Mouse (Mus musculus): ENCODE measurements around the gene Cldn15. TPM values are rescaled to one million over a fixed set of nuclear protein-coding genes. Genes with fewer than 3 reads are reported as not detected.

The Cldn15 gene
- polyA plus RNA-seq, 1 experiment from 2014 or later: 6.7 TPM

DNA sequence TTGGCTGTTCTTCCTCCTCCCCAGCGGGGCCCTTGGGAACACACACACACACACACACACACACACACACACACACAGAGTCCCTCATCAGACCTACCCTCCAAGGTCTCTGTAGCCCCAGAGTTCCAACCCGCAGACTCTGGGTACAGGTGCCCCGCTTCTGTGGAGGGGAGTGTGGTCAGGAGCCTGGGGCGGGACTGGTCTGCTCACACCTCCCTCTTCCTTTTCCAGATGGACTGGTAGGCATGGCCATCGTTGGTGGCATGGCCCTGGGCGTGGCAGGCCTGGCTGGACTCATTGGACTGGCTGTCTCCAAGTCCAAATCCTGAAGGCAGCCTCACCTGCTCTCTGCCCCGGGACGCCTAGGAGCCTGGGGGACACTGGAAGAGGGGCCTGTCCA is 730 bp upstream of the Cldn15 start:
- no peak overlapping the region for H3K4me3 ChIP-seq (ENCODE audit: low read length)
- peaks cover 19% of the 10 kb centered on the region; the same call in 1 of the 2 replicates for H3K36me3 ChIP-seq (ENCODE audit: control insufficient read depth, insufficient read depth)
- H3K4me2 ChIP-seq (ENCODE audit: low read depth, low read length): no peak overlapping the region

DNA sequence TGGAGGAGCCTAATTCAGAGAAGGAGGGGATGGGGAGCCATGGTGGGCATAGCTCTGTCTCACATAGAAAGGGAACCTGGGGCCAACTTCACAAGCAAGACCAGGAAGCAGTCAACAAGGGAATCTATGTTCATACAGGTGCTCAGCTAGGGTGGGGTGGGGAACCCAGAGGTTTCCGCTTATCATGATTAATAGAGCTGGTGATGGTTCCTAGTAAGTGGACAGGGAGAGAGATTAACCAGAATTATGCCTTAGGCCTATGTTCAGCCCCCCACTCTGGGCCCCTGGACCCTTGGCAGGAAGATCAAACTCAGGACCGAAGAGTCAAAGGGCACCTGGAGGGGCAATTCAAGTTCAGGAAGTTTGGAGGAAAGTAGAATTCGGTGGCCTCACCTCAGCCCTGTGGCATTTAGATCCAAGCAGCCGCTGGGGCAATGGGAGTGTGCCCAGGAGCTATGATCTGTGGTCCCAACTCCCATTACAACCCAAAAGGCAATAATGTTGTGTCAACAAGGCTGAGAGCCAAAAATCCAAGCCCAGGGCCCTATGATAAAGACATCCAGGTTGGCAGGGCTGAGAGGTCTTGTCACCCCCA is 542 bp downstream of the Cldn15 start:
- Histone ChIP-seq H3K9me3 (replicated peaks; ENCODE audit: control insufficient read depth, low read length) (no peaks in the 10 kb centered on the region), H3K27ac (ENCODE audit: low read length) (peak overlapping the region; percentile 80), H3K27me3 (ENCODE audit: control insufficient read depth, insufficient read depth, low read length) (no peaks in the 10 kb centered on the region), H3K4me1 (ENCODE audit: control insufficient read depth, insufficient read depth, low read length) (peaks cover 27% of the 10 kb centered on the region), H3K4me2 (ENCODE audit: low read depth, low read length) (no peak overlapping the region), H3K4me3 (ENCODE audit: low read length) (no peak overlapping the region), H3K9ac (ENCODE audit: low read length) (0 out of 2 replicates have a peak overlapping the region, but pooled peaks have one; percentile 0), H3K36me3 (ENCODE audit: control insufficient read depth, insufficient read depth) (peaks cover 19% of the 10 kb centered on the region; the same call in 1 of the 2 replicates)
- ATAC-seq (replicated peaks; ENCODE audit: extremely low read depth, insufficient read depth, low FRiP score): no peak
- 83% methylated on average over 4 of the region's 4 CpGs for WGBS

More for the DNA sequence above, 730 bp upstream of the Cldn15 start:
- ATAC-seq (replicated peaks; ENCODE audit: extremely low read depth, insufficient read depth, low FRiP score): no peak
- peak overlapping the region; percentile 80 for H3K27ac ChIP-seq (ENCODE audit: low read length)
- peaks cover 30% of the 10 kb centered on the region for H3K4me1 ChIP-seq (ENCODE audit: control insufficient read depth, insufficient read depth, low read length)
- no peaks in the 10 kb centered on the region for H3K9me3 ChIP-seq (replicated peaks; ENCODE audit: control insufficient read depth, low read length)
- WGBS: 91% methylated on average over 7 of the region's 8 CpGs
- H3K9ac ChIP-seq (ENCODE audit: low read length): no peak overlapping the region
- H3K27me3 ChIP-seq (ENCODE audit: control insufficient read depth, insufficient read depth, low read length): no peaks in the 10 kb centered on the region

GRCm38 (mm10) chr5:136967592-136967991 is 1.2 kb downstream of the Cldn15 start:
- no peak overlapping the region for H3K9ac ChIP-seq (ENCODE audit: low read length)
- H3K27ac ChIP-seq (ENCODE audit: low read length): peak overlapping the region; percentile 80
- no peaks in the 10 kb centered on the region for H3K27me3 ChIP-seq (ENCODE audit: control insufficient read depth, insufficient read depth, low read length)
- peaks cover 19% of the 10 kb centered on the region; the same call in 1 of the 2 replicates for H3K36me3 ChIP-seq (ENCODE audit: control insufficient read depth, insufficient read depth)
- ATAC-seq (replicated peaks; ENCODE audit: extremely low read depth, insufficient read depth, low FRiP score): peak; percentile 30; the same call in 1 of the 2 replicates
- peaks cover 27% of the 10 kb centered on the region for H3K4me1 ChIP-seq (ENCODE audit: control insufficient read depth, insufficient read depth, low read length)
- H3K9me3 ChIP-seq (replicated peaks; ENCODE audit: control insufficient read depth, low read length): no peaks in the 10 kb centered on the region
- H3K4me3 ChIP-seq (ENCODE audit: low read length): no peak overlapping the region; the same call in 1 of the 2 replicates
- no peak overlapping the region for H3K4me2 ChIP-seq (ENCODE audit: low read depth, low read length)
- WGBS: 61% methylated on average over 10 of the region's 10 CpGs

- ATAC-seq (replicated peaks; ENCODE audit: extremely low read depth, insufficient read depth, low FRiP score): no peak
- Histone ChIP-seq H3K27me3 (ENCODE audit: control insufficient read depth, insufficient read depth, low read length) (no peaks in the 10 kb centered on the region), H3K9ac (ENCODE audit: low read length) (no peak overlapping the region), H3K4me2 (ENCODE audit: low read depth, low read length) (no peak overlapping the region), H3K9me3 (replicated peaks; ENCODE audit: control insufficient read depth, low read length) (no peaks in the 10 kb centered on the region), H3K36me3 (ENCODE audit: control insufficient read depth, insufficient read depth) (peaks cover 2% of the 10 kb centered on the region; the same call in 1 of the 2 replicates), H3K4me3 (ENCODE audit: low read length) (no peak overlapping the region), H3K4me1 (ENCODE audit: control insufficient read depth, insufficient read depth, low read length) (peaks cover 16% of the 10 kb centered on the region), H3K27ac (ENCODE audit: low read length) (no peak overlapping the region)
- WGBS: 82% methylated on average over 1 of the region's 1 CpGs
Measured at GRCm38 (mm10) chr5:136970703-136971102, 4.3 kb downstream of the Cldn15 start.

DNA sequence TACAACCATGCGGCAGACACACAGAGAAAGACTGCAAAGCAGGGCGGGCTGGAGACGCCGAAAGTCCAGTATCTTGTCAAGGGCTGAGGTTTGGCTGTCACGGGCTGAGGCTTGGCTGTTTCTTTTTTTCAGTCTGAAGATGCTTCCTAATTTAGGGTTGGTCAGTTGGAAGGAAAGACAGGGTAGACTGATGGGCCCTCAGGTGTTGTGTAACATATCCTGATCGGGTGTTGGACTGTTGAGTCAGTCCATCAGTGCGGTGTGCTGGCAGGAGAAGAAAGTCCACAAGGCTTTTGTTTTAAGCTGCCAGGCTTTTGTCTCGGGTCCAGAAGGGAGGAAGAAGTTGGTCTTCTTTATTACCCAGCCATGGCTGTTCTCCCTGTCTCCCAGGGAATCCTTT is 7.3 kb downstream of the Cldn15 start:
- ATAC-seq (replicated peaks; ENCODE audit: extremely low read depth, insufficient read depth, low FRiP score): no peak
- no peaks in the 10 kb centered on the region for H3K9me3 ChIP-seq (replicated peaks; ENCODE audit: control insufficient read depth, low read length)
- 62% methylated on average over 8 of the region's 8 CpGs for WGBS
- H3K4me1 ChIP-seq (ENCODE audit: control insufficient read depth, insufficient read depth, low read length): no peaks in the 10 kb centered on the region
- no peak overlapping the region for H3K27ac ChIP-seq (ENCODE audit: low read length)
- H3K27me3 ChIP-seq (ENCODE audit: control insufficient read depth, insufficient read depth, low read length): no peaks in the 10 kb centered on the region
- H3K4me3 ChIP-seq (ENCODE audit: low read length): no peak overlapping the region
- H3K36me3 ChIP-seq (ENCODE audit: control insufficient read depth, insufficient read depth): no peaks in the 10 kb centered on the region
- H3K9ac ChIP-seq (ENCODE audit: low read length): no peak overlapping the region
- H3K4me2 ChIP-seq (ENCODE audit: low read depth, low read length): no peak overlapping the region

- WGBS: 53% methylated on average over 4 of the region's 4 CpGs
- H3K4me1 ChIP-seq (ENCODE audit: control insufficient read depth, insufficient read depth, low read length): no peaks in the 10 kb centered on the region
- H3K36me3 ChIP-seq (ENCODE audit: control insufficient read depth, insufficient read depth): peaks cover 9% of the 10 kb centered on the region; the same call in 1 of the 2 replicates
- H3K4me2 ChIP-seq (ENCODE audit: low read depth, low read length): no peak overlapping the region
- H3K27ac ChIP-seq (ENCODE audit: low read length): no peak overlapping the region
- H3K27me3 ChIP-seq (ENCODE audit: control insufficient read depth, insufficient read depth, low read length): no peaks in the 10 kb centered on the region
- H3K9me3 ChIP-seq (replicated peaks; ENCODE audit: control insufficient read depth, low read length): no peaks in the 10 kb centered on the region
- no peak overlapping the region for H3K4me3 ChIP-seq (ENCODE audit: low read length)
- no peak for ATAC-seq (replicated peaks; ENCODE audit: extremely low read depth, insufficient read depth, low FRiP score)
- no peak overlapping the region for H3K9ac ChIP-seq (ENCODE audit: low read length)
Measured at GRCm38 (mm10) chr5:136977769-136978168, 11.4 kb downstream of the Cldn15 start.

DNA sequence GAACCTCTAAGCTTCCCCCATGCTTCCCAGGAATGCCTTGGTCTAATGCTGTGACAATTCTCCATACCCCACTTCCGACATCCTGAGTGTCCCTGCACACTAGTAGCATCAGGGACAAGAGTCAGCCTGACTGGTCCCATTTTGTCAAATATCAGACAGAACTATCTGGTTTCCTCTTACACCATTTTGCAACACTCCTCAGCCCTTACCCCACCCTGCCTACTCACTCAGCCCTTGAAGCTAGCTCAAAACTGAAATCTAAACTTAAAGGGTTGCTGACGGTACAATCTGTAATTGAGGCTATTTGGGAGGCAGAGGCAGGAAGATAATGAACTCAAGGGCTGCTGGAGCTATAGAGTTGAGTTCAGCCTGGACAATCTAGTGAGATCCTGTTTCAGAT is 13.3 kb downstream of the Cldn15 start:
- no peak overlapping the region for H3K4me3 ChIP-seq (ENCODE audit: low read length)
- H3K27me3 ChIP-seq (ENCODE audit: control insufficient read depth, insufficient read depth, low read length): no peaks in the 10 kb centered on the region
- WGBS: 71% methylated on average over 2 of the region's 2 CpGs

GRCm38 (mm10) chr5:136980974-136981373 is 14.6 kb downstream of the Cldn15 start:
- no peaks in the 10 kb centered on the region for H3K27me3 ChIP-seq (ENCODE audit: control insufficient read depth, insufficient read depth, low read length)
- H3K9me3 ChIP-seq (replicated peaks; ENCODE audit: control insufficient read depth, low read length): no peaks in the 10 kb centered on the region
- 86% methylated on average over 8 of the region's 8 CpGs for WGBS
- no peak for ATAC-seq (replicated peaks; ENCODE audit: extremely low read depth, insufficient read depth, low FRiP score)
- no peak overlapping the region for H3K9ac ChIP-seq (ENCODE audit: low read length)
- no peak overlapping the region for H3K27ac ChIP-seq (ENCODE audit: low read length)
- H3K36me3 ChIP-seq (ENCODE audit: control insufficient read depth, insufficient read depth): peaks cover 9% of the 10 kb centered on the region; the same call in 1 of the 2 replicates
- H3K4me2 ChIP-seq (ENCODE audit: low read depth, low read length): no peak overlapping the region
- H3K4me3 ChIP-seq (ENCODE audit: low read length): no peak overlapping the region
- H3K4me1 ChIP-seq (ENCODE audit: control insufficient read depth, insufficient read depth, low read length): peaks cover under 1% of the 10 kb centered on the region; the same call in 1 of the 2 replicates

More for the DNA sequence above, 13.3 kb downstream of the Cldn15 start:
- H3K4me1 ChIP-seq (ENCODE audit: control insufficient read depth, insufficient read depth, low read length): no peaks in the 10 kb centered on the region
- H3K9me3 ChIP-seq (replicated peaks; ENCODE audit: control insufficient read depth, low read length): no peaks in the 10 kb centered on the region
- H3K27ac ChIP-seq (ENCODE audit: low read length): no peak overlapping the region
- no peak overlapping the region for H3K4me2 ChIP-seq (ENCODE audit: low read depth, low read length)
- no peak for ATAC-seq (replicated peaks; ENCODE audit: extremely low read depth, insufficient read depth, low FRiP score)
- H3K36me3 ChIP-seq (ENCODE audit: control insufficient read depth, insufficient read depth): peaks cover 9% of the 10 kb centered on the region; the same call in 1 of the 2 replicates
- H3K9ac ChIP-seq (ENCODE audit: low read length): no peak overlapping the region

DNA sequence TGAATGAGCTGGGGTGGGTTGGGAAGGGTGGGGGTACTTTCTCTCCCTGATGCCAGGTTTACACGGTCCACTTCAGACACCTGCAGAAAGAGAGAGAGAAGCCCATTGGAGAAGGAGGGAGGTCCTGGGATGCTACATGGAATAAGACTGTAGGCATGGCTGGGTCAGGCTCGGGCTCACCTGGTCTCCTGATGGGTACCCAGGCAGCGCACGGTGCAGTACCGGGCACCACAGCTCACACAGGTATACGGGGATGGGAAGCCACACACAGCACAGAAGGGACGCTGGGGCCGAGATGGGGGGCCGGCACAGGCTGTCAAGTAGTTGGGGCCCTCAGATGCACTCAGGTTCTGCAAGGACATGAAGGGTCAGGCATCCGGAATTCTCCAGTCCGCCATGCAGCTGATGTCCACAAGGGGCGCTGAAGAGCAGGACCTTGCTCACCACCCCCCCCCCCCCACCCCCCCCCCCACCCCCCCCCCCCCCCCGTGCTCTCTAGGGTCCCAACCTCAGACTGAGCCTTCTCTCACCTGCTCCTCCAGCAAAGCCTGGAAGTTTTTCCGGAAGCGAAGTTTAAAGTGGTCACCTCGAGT is 16.0 kb downstream of the Cldn15 start:
- Histone ChIP-seq H3K36me3 (ENCODE audit: control insufficient read depth, insufficient read depth) (peaks cover 9% of the 10 kb centered on the region; the same call in 1 of the 2 replicates), H3K27me3 (ENCODE audit: control insufficient read depth, insufficient read depth, low read length) (no peaks in the 10 kb centered on the region), H3K9me3 (replicated peaks; ENCODE audit: control insufficient read depth, low read length) (no peaks in the 10 kb centered on the region), H3K9ac (ENCODE audit: low read length) (no peak overlapping the region), H3K4me2 (ENCODE audit: low read depth, low read length) (no peak overlapping the region), H3K27ac (ENCODE audit: low read length) (no peak overlapping the region), H3K4me1 (ENCODE audit: control insufficient read depth, insufficient read depth, low read length) (peaks cover 4% of the 10 kb centered on the region; the same call in 1 of the 2 replicates), H3K4me3 (ENCODE audit: low read length) (no peak overlapping the region)
- ATAC-seq (replicated peaks; ENCODE audit: extremely low read depth, insufficient read depth, low FRiP score): no peak
- 45% methylated on average over 15 of the region's 16 CpGs for WGBS
